Mouse (Mus musculus) neural tube, postnatal 0 days (tissue): Measurements from ENCODE around the gene Gm2244. TPM values are rescaled to one million over a fixed set of nuclear protein-coding genes. Genes with fewer than 3 reads are reported as not detected.

Source experiments
- polyA plus RNA-seq: library from polyadenylated mRNA; unstranded; fragments of >200 nt; fragmentation: Nextera tagmentation; extraction: Ambion mirVana; gene quantifications from 2 replicates; pipeline ENCODE4 v1.2.1, GENCODE M21; 2015

The Gm2244 gene
- polyA plus RNA-seq, result 0.55 and 0.89 TPM in 2 replicates

DNA sequence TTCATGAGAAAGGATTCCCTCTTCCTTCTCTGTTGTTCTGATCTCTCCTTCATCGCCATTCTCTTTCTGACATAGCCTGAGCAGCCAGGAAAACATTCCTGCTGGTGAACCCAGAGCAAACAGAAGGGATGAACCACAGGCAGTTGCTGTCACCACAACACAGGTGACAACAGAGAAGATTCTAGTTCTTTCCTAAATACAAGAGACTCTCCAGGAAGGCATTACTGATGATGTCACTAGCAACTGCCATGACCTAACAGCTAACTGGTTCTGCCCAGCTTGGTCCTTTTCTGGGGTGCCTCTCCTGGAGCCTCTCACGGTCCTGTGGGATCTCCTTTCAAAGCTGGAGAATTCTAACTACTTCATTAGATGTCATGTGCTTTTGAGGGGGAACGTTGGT, at the start of gene Gm2244:
TSS of gene Gm2244 (minus strand) at position 101 of the 400 bp plus-strand sequence.

GRCm38 (mm10) chr14:19584804-19585667, 35.3 kb upstream of the Gm2244 start, which contains the start of gene Gm2237:
Gene Gm2237 (minus strand): TSS chr14:19585135.

Other genes with a start within 250 kb of the Gm2244 start
- 0.93 and 0.95 TPM in 2 replicates for gene Gm21738, start 131.0 kb downstream of the Gm2244 start, polyA plus RNA-seq
- gene Gm2237, start 35.2 kb upstream of the Gm2244 start, polyA plus RNA-seq, result 4.0 and 4.3 TPM in 2 replicates
- 0.48 TPM in 1 of 2 replicates, not detected in the other for gene Gm5458, start 52.6 kb upstream of the Gm2244 start, polyA plus RNA-seq
- 20.5 and 25.9 TPM in 2 replicates for gene Nid2, start 201.3 kb upstream of the Gm2244 start, polyA plus RNA-seq